Mouse (Mus musculus) frontal cortex, postnatal 25 days (tissue): ENCODE measurements at regions not wholly inside any gene's neighbourhood (a gene's known extent, or its start where the extent isn't known, plus 50 kb on each side); places are given as distances from the start of the nearest gene placed in this dataset.
A peak's percentile ranks its signal among the peaks of the same experiment; 100 is the strongest.
"Not testable (repeated sequence)": the region's sequence is repeated elsewhere in the genome, so short reads cannot be mapped to it uniquely, and the experiment has no call there.

Experiments used
- DNase-seq, 2 experiments: peaks; one replicate each; pipeline ENCODE4 v3.0.0; 2022; ENCODE audit warnings: low spot score in 2 of 2

DNA sequence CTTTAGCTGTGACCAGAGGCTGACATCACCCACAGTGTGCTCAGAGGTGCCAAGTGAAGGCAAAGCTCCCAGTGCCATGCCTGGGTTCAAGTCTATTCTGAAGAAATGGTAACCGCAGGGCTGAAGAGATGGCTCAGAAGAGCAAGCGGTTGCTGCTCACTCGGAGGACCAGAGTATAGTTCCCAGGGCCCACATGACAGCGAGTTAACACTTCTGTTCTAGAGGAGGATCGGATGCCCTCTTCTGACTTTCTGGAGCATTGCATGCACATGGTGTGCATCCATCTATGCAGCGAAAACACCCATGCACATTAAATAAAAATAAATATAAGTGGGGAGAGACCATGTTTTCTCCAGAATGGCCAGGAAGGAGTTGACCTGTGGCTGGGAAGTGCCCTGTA, 209.5 kb downstream of the Sorl1 start:
- no peak for DNase-seq

- DNase-seq, result no peak
Observed at GRCm38 (mm10) chr9:41913911-41914310, 210.2 kb downstream of the Sorl1 start.

GRCm38 (mm10) chr9:41912482-41912881, 211.6 kb downstream of the Sorl1 start:
- no peak for DNase-seq

DNA sequence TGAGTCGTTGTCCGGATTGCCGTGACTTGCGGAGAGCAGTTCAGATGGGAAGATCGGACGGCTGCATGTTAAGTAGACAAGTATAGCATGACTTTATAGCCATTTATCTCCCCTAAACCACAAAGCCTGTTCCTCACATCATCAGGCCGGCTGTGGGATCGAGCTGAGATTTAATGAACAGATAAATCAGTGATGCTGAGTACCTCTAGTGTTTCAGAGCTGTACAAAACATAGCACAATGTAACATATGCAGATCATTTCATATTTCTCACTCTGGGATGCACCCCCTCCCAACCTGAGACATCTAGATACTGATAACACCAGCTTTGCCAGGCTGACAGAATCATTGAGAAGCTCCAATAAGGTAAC, 223.5 kb downstream of the Sorl1 start:
- no peak for DNase-seq

GRCm38 (mm10) chr9:41899766-41900605, 224.1 kb downstream of the Sorl1 start:
- DNase-seq, result no peak

- DNase-seq, result no peak
Observed at GRCm38 (mm10) chr9:41895106-41895505, 229.0 kb downstream of the Sorl1 start.

DNA sequence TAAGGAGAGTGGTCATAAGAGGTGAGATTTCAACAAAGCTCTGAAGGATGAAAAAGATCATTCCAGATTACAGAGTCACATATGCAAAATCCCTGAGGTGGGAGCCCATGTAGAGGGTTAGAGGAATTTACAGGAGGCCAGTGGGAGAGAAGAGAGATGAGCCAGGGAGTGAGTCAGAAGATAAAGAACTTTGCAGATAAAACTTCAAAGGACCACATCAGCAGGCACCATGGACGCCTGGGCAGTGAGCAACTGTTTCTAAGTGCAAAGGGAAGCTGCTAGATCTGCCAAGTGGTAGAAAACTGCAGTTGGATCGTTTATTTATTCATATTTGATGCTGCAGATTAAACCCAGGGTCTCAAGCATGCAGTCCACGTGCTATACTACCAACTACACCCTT, 231.3 kb downstream of the Sorl1 start:
- no peak for DNase-seq

DNA sequence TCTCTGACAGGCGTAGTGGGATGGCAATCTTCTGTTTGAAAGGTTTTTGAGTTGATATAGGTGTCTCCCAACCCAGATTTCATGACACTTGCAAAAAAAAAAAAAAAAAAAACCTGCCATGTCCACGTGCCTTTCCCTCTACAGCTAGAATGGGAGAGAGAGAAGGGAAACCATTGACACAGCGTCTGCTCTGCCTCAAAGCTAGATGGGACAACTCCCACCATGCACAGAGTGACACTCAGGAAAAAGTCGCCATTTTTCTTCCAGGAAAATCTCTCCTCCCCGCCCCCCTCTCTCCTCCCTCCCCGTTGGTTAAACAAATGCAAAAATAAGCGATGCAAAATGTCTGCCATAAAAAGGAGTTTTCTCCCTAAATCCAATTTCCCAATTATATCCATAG, 232.9 kb downstream of the Sorl1 start:
- DNase-seq, result no peak

DNA sequence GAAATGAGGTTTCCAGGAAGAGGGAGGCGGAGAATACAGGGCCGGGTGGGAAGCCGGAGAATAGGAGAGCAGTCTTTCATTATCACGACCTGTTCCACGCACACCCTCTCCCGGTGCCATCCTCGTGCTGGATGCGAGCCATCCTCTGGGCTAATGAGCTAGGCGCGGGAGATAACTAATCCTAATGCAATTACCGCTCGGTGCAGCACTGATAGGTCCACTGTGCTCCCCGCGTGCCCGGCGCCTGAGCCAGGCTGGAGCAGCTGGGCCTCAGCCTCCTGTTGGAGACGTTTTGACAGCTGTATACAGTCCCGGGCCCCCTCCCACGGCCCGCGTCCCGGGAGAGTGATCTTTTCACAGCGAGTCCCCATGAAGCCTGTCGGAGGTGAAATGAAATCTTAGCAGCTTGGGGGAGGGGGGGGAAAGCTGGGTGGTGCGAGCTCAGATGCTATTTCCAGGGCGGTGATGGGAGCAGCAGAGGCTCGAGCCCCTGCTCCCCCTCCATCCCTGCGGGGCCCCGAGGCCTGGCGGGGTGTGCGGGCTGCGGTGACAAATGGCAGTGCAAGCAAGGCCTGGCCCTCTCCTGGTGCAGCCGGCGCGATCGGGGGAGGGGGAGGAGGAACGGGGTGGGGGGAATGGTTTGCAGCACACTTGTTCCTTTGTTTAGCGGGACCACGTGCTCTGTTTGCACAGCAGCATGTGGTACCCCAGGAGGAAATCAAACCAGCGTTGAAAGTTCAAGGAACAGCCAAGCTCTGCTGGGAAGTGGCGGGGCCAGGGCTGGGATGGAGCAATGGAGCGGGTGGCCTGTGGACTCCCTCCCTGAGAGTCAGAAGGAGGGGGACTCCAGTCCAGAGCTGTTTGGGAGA, 233.6 kb downstream of the Sorl1 start:
- peak; percentile 51 to 52 for DNase-seq

- peak in 1 of 2 experiments; percentile 11 for DNase-seq
Observed at GRCm38 (mm10) chr9:41889568-41890272, 234.4 kb downstream of the Sorl1 start.

DNA sequence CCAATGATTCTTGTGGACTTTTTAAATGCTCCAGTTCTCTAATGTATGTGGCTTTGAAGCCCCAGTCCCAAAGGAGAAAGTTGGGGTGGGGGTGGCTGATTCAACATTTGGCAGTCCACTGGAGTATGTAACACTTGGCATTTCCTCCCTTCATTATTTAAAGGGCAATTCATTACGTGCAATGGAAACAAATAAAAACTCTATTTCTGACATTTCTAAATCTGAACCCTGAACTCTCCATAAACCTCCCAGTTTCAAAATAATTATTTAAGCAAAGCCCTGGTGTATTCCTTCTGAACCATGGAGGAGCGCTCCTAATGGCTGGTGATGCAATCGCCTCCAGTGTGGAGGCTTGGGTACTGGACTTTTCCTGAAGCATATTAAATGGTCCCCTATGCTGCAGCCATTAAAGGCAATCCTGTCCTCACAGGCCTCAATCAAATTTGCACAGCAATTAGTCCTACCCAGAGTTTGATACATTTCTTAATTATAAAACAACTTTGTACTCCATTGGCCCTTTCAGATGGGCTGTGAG, 235.4 kb downstream of the Sorl1 start:
- no peak for DNase-seq

DNA sequence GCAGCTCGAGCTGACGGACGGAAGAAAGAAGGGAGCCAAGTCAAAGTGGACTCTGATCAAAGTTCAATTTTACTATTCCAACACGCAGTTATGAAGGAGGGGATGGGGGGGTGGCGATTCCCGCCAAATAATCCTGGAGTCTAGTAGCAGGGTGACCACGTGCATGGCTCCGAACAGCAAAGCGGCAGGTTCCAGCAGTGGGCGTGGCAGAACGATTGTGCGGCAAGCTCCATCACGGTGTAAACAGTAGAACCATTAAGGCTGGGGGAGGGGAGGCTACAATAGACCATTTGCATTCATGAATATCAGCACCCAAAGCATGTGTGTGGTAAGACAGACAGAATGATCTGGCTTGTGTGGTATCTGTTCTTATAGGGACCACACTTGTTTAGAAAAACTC, 237.6 kb downstream of the Sorl1 start:
- DNase-seq, result not testable (repeated sequence)

DNA sequence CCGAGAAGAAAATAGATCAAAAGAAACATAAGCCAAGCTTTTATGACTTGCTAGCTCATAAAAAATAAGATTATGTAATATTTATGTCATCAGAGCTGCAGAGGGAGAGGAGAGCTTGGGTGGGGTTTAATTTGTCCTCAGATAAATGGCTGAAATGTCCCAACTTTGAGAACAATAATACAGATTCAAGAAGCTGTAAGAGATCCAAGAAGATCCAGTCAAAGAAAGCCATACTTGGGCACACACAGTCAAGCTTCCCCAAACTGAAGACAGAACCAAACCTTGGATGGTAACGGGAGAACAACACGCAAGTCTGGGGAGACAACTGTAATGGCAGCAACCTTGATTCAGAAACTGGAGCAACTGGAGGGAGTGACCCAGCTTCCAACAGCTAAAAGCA, 243.6 kb downstream of the Sorl1 start:
- DNase-seq, result no peak

DNA sequence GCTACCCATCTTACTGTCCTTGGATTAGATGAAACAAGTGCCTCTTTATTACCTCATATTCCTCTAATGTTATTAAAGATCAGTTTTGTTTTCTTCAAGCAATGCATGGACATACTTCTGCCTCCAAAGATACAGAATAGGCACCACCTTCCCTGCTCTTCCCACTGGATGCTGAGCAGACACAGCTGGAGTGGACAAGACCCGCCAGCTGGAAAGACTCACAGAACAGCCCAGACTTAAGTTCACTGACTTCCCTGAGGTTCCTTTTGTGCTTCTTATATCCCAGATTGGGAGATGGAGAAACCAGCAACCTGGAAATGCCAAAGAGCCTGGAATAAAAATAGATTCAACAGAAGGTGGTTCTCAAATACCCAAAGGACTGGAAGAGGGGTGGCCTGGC, 245.0 kb downstream of the Sorl1 start:
- DNase-seq, result no peak

DNA sequence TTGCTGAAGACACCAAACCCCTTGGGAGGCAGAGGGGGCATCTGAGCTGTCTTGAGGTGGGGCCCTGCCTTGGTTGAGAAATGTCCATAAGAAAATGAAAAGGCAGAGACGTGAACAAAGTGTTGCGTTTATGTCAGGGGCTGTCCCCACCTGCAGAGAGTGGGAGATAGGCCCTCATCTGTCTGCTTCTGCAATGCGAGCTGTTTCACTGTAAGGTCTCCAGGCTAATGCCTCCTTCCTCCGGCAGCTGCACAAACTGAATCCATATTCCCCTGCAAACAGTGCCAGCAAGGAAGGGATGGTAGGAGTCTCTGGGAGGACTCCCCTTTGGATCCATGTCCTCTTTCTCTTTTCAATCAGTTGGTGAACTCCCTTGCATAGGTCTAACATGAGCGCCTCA, 263.0 kb downstream of the Sorl1 start:
- no peak for DNase-seq

DNA sequence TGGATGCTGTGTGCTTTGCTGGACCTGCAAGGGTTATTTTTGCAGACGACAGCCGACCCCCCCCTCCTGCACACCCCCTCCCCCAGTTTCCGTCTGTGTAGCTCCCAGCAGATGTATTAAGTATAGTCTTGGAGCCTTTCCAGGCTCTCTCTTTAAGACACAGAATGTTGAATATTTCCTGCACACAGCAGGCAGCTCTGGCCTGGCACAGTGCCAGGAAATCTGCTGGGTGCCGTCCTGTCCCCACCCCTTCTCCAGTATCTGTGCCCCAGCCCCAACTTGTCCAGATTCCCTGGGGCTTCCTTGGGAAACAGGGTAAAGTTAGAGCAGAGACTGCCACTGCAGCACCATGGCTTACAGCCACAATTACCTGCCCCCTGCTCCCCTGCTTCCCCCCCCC, 263.4 kb downstream of the Sorl1 start:
- peak; percentile 28 to 36 for DNase-seq

- no peak for DNase-seq
Observed at GRCm38 (mm10) chr9:41859780-41860179, 264.3 kb downstream of the Sorl1 start.

DNA sequence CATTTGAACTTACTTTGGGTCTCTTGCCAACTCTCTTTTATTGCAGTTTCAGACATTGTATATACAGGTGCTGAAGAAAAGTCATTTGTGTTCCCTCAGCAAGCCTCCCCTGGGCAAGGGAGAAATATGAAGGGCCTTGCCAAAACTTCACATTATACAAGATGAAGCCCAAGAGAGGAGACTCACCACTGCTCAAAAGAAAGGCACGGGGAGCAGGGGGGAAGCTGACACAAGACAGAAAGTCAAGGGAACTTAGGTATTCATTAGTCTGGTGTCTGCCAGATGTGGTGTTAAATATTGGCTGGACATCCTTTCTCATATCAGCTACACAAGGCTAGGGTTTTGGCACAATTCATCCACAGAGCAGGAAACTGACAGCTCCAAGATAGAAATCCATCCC, 272.0 kb downstream of the Sorl1 start:
- DNase-seq, result no peak

- DNase-seq, result no peak
Observed at GRCm38 (mm10) chr9:41849628-41850326, 274.3 kb downstream of the Sorl1 start.

GRCm38 (mm10) chr9:41844616-41845015, 279.5 kb downstream of the Sorl1 start:
- DNase-seq, result no peak
